Mouse (Mus musculus): ENCODE measurements around the gene Lrrc55. TPM values are rescaled to one million over a fixed set of nuclear protein-coding genes. Genes with fewer than 3 reads are reported as not detected.
"Not testable (repeated sequence)": the region's sequence is repeated elsewhere in the genome, so short reads cannot be mapped to it uniquely, and the experiment has no call there.

The Lrrc55 gene
- 14.5 and 15.0 TPM in 2 replicates for polyA plus RNA-seq (2015; fragmentation: Nextera tagmentation; extraction: Ambion mirVana)

GRCm38 (mm10) chr2:85196901-85197300, at the start of gene Lrrc55:
Gene Lrrc55, minus strand, starts transcription at chr2:85197197.
- Histone ChIP-seq H3K9ac (peak within 1 kb of the TSS; percentile 45), H3K9me3 (no peaks in the 10 kb centered on the region), H3K4me2 (peak within 1 kb of the TSS; percentile 67), H3K27ac (peak within 1 kb of the TSS; percentile 78), H3K27me3 (replicated peaks) (no peaks in the 10 kb centered on the region), H3K36me3 (replicated peaks) (no peaks in the 10 kb centered on the region; the same call in 1 of the 2 replicates), H3K4me1 (peaks cover 18% of the 10 kb centered on the region; the same call in 1 of the 2 replicates), H3K4me3 (peak within 1 kb of the TSS; percentile 49)
- ATAC-seq (replicated peaks): no peak
- WGBS: 78% methylated on average over 1 of the region's 1 CpGs

GRCm38 (mm10) chr2:85246506-85247082, 49.6 kb upstream of the Lrrc55 start:
- H3K9ac ChIP-seq: no peak overlapping the region
- no peaks in the 10 kb centered on the region for H3K36me3 ChIP-seq (replicated peaks)
- no peak overlapping the region for H3K27ac ChIP-seq
- H3K4me3 ChIP-seq: no peak overlapping the region
- no peaks in the 10 kb centered on the region for H3K27me3 ChIP-seq (replicated peaks)
- ATAC-seq (replicated peaks): peak; percentile 75
- no peak overlapping the region for H3K4me2 ChIP-seq
- H3K9me3 ChIP-seq: no peaks in the 10 kb centered on the region
- WGBS: 7% methylated on average over 4 of the region's 4 CpGs
- H3K4me1 ChIP-seq: no peaks in the 10 kb centered on the region

- Histone ChIP-seq H3K9me3 (no peaks in the 10 kb centered on the region), H3K4me1 (no peaks in the 10 kb centered on the region), H3K9ac (no peak overlapping the region), H3K4me2 (no peak overlapping the region), H3K27me3 (replicated peaks) (no peaks in the 10 kb centered on the region), H3K27ac (no peak overlapping the region), H3K36me3 (replicated peaks) (no peaks in the 10 kb centered on the region), H3K4me3 (no peak overlapping the region)
- 78% methylated on average over 5 of the region's 5 CpGs for WGBS
- ATAC-seq (replicated peaks): no peak
Observed at GRCm38 (mm10) chr2:85245737-85246136, 48.7 kb upstream of the Lrrc55 start.

- Histone ChIP-seq H3K27ac (no peak overlapping the region), H3K36me3 (replicated peaks) (no peaks in the 10 kb centered on the region), H3K4me1 (no peaks in the 10 kb centered on the region), H3K9me3 (no peaks in the 10 kb centered on the region), H3K27me3 (replicated peaks) (no peaks in the 10 kb centered on the region), H3K9ac (no peak overlapping the region), H3K4me2 (no peak overlapping the region), H3K4me3 (no peak overlapping the region)
- no peak for ATAC-seq (replicated peaks)
- WGBS: 69% methylated on average over 4 of the region's 4 CpGs
Observed at GRCm38 (mm10) chr2:85238068-85238667, 41.2 kb upstream of the Lrrc55 start.

- H3K27me3 ChIP-seq (replicated peaks); ATAC-seq (replicated peaks); H3K9ac ChIP-seq; H3K4me3 ChIP-seq; H3K36me3 ChIP-seq (replicated peaks); H3K4me2 ChIP-seq; H3K9me3 ChIP-seq; H3K27ac ChIP-seq; H3K4me1 ChIP-seq: not testable (repeated sequence)
- WGBS: 86% methylated on average over 2 of the region's 2 CpGs
Observed at GRCm38 (mm10) chr2:85237231-85237630, 40.2 kb upstream of the Lrrc55 start.

- Histone ChIP-seq H3K27me3 (replicated peaks) (no peaks in the 10 kb centered on the region), H3K9ac (no peak overlapping the region), H3K4me1 (no peaks in the 10 kb centered on the region), H3K4me3 (no peak overlapping the region), H3K36me3 (replicated peaks) (no peaks in the 10 kb centered on the region), H3K4me2 (no peak overlapping the region), H3K27ac (no peak overlapping the region), H3K9me3 (no peaks in the 10 kb centered on the region)
- ATAC-seq (replicated peaks): no peak
- 84% methylated on average over 4 of the region's 4 CpGs for WGBS
Observed at GRCm38 (mm10) chr2:85230771-85231511, 33.9 kb upstream of the Lrrc55 start.

- Histone ChIP-seq H3K9ac (no peak overlapping the region), H3K27ac (no peak overlapping the region), H3K4me1 (no peaks in the 10 kb centered on the region), H3K36me3 (replicated peaks) (no peaks in the 10 kb centered on the region), H3K9me3 (no peaks in the 10 kb centered on the region), H3K4me2 (no peak overlapping the region), H3K4me3 (no peak overlapping the region), H3K27me3 (replicated peaks) (no peaks in the 10 kb centered on the region)
- 61% methylated on average over 3 of the region's 3 CpGs for WGBS
- ATAC-seq (replicated peaks): no peak
Observed at GRCm38 (mm10) chr2:85229606-85230005, 32.6 kb upstream of the Lrrc55 start.

- no peaks in the 10 kb centered on the region for H3K36me3 ChIP-seq (replicated peaks)
- WGBS: 71% methylated on average over 3 of the region's 3 CpGs
- no peak for ATAC-seq (replicated peaks)
- H3K27me3 ChIP-seq (replicated peaks): no peaks in the 10 kb centered on the region
- no peak overlapping the region for H3K4me2 ChIP-seq
- no peaks in the 10 kb centered on the region for H3K9me3 ChIP-seq
- 0 out of 2 replicates have a peak, but pooled peaks cover 4% of the 10 kb centered on the region for H3K4me1 ChIP-seq
- H3K4me3 ChIP-seq: no peak overlapping the region
- no peak overlapping the region for H3K9ac ChIP-seq
- H3K27ac ChIP-seq: no peak overlapping the region
Observed at GRCm38 (mm10) chr2:85227816-85228335, 30.9 kb upstream of the Lrrc55 start.

- no peaks in the 10 kb centered on the region for H3K27me3 ChIP-seq (replicated peaks)
- H3K36me3 ChIP-seq (replicated peaks): no peaks in the 10 kb centered on the region
- WGBS: 49% methylated on average over 17 of the region's 17 CpGs
- no peak overlapping the region for H3K4me3 ChIP-seq
- H3K9ac ChIP-seq: no peak overlapping the region
- H3K9me3 ChIP-seq: no peaks in the 10 kb centered on the region
- 0 out of 2 replicates have a peak, but pooled peaks cover 4% of the 10 kb centered on the region for H3K4me1 ChIP-seq
- H3K27ac ChIP-seq: no peak overlapping the region
- 0 out of 2 replicates have a peak overlapping the region, but pooled peaks have one; percentile 6 for H3K4me2 ChIP-seq
- peak; percentile 77 for ATAC-seq (replicated peaks)
Observed at GRCm38 (mm10) chr2:85224221-85225179, 27.5 kb upstream of the Lrrc55 start.

GRCm38 (mm10) chr2:85216606-85217005, 19.6 kb upstream of the Lrrc55 start:
- no peak for ATAC-seq (replicated peaks)

GRCm38 (mm10) chr2:85213746-85214145, 16.7 kb upstream of the Lrrc55 start:
- 94% methylated on average over 2 of the region's 2 CpGs for WGBS
- Histone ChIP-seq H3K9me3 (no peaks in the 10 kb centered on the region), H3K9ac (no peak overlapping the region), H3K27ac (no peak overlapping the region), H3K4me2 (no peak overlapping the region), H3K4me3 (no peak overlapping the region), H3K4me1 (no peaks in the 10 kb centered on the region), H3K36me3 (replicated peaks) (no peaks in the 10 kb centered on the region), H3K27me3 (replicated peaks) (no peaks in the 10 kb centered on the region)
- ATAC-seq (replicated peaks): 0 out of 2 replicates have a peak, but pooled peaks have one; percentile 30

More at GRCm38 (mm10) chr2:85216606-85217005, 19.6 kb upstream of the Lrrc55 start:
- Histone ChIP-seq H3K36me3 (replicated peaks) (no peaks in the 10 kb centered on the region), H3K4me1 (no peaks in the 10 kb centered on the region), H3K4me3 (no peak overlapping the region), H3K27me3 (replicated peaks) (no peaks in the 10 kb centered on the region), H3K27ac (no peak overlapping the region), H3K9ac (no peak overlapping the region), H3K4me2 (no peak overlapping the region), H3K9me3 (no peaks in the 10 kb centered on the region)
